Mouse (Mus musculus) liver, adult 2 months (tissue): ENCODE measurements around the gene Nt5e.

Source experiments
- CTCF ChIP-seq: fragments of 200-500 bp; IDR thresholded peaks from 2 replicates; pipeline ENCODE4 v1.5.1; 2011; ENCODE audit warnings: low read depth, low read length, control low read depth
- POLR2A ChIP-seq: fragments of 200-500 bp; IDR thresholded peaks from 2 replicates; pipeline ENCODE4 v1.6.1; 2011; ENCODE audit warnings: low read length, control low read depth; ENCODE audit not compliant: insufficient read depth; ENCODE audit errors: extremely low read depth

GRCm38 (mm10) chr9:88319226-88319625, 7.8 kb upstream of the Nt5e start:
- TF ChIP-seq CTCF (no peak), POLR2A (no peak)
